ENCODE assay signal across 17 mouse cellular contexts in genomic region chr10:94391049-94391448, GRCm38 (mm10).
DNase-seq lines count a peak whose midpoint lies in the region; ATAC-seq and TF ChIP-seq lines count a peak whose summit lies in the region.
"Had no signal": no experiment of that assay in that cellular context is flagged by ENCODE, and none has a peak within 500 bp of the region (broad histone marks: within the 10 kb centered on the region; RNA-seq: fewer than 3 reads in every experiment).

No protein-coding gene starts in this region.

- 0 out of 2 replicates have a peak, but pooled peaks cover 3% of the 10 kb centered on the region for H3K4me1 ChIP-seq in stomach, embryonic 16.5 days (ENCODE audit: control insufficient read depth, insufficient read depth, low read length)
- H3K4me1 ChIP-seq in stomach, postnatal 0 days (replicated peaks; ENCODE audit: control insufficient read depth, insufficient read depth): no peaks in the 10 kb centered on the region
- H3K4me1 ChIP-seq: forebrain, embryonic 10.5 days; heart, embryonic 15.5 days; hindbrain, embryonic 13.5 days had no signal

- no peak for DNase-seq in stomach, postnatal 0 days (ENCODE audit: low spot score)
- peak; percentile 21 to 49 for DNase-seq in kidney, adult 8-10 months
- DNase-seq in kidney, postnatal 36 days: peak; percentile 26 to 65
- DNase-seq in lung, postnatal 4 days: peak; percentile 29 to 67
- DNase-seq in heart, adult 8-10 months (ENCODE audit: low spot score): no peak
- no peak for DNase-seq in gastrocnemius, postnatal 25 days
- no peak for DNase-seq in right cerebral cortex, postnatal 4 days
- DNase-seq: cerebellum, postnatal 25 days; midbrain, embryonic 14.5 days; thymus, adult 18-20 months had no signal

- TF ChIP-seq EP300 in stomach, postnatal 0 days (optimal IDR thresholded peaks at IDR 0.05): no peak

- H3K27me3 ChIP-seq in stomach, embryonic 16.5 days (ENCODE audit: control insufficient read depth, insufficient read depth, low read length): no peaks in the 10 kb centered on the region
- H3K27me3 ChIP-seq in stomach, postnatal 0 days (ENCODE audit: control insufficient read depth, insufficient read depth, low read length): no peaks in the 10 kb centered on the region
- H3K27me3 ChIP-seq: heart, embryonic 15.5 days; hindbrain, embryonic 13.5 days had no signal

- no peaks in the 10 kb centered on the region for H3K36me3 ChIP-seq in stomach, embryonic 16.5 days (ENCODE audit: control insufficient read depth, insufficient read depth, low read length)
- no peaks in the 10 kb centered on the region for H3K36me3 ChIP-seq in stomach, postnatal 0 days (ENCODE audit: control insufficient read depth, insufficient read depth, low read length)
- H3K36me3 ChIP-seq: forebrain, embryonic 10.5 days; G1E; heart, embryonic 15.5 days; hindbrain, embryonic 13.5 days had no signal

- H3K27ac ChIP-seq in stomach, embryonic 16.5 days (ENCODE audit: low read length): no peak overlapping the region; the same call in 1 of the 2 replicates
- no peak overlapping the region for H3K27ac ChIP-seq in stomach, postnatal 0 days (replicated peaks)
- H3K27ac ChIP-seq: forebrain, embryonic 10.5 days; heart, embryonic 15.5 days; hindbrain, embryonic 13.5 days had no signal

- peak; percentile 44 for ATAC-seq in stomach, embryonic 16.5 days (ENCODE audit: insufficient read depth, low FRiP score)
- no peak for ATAC-seq in stomach, postnatal 0 days (ENCODE audit: low FRiP score, low TSS enrichment)
- ATAC-seq: intestine, embryonic 16.5 days had no signal

- no peak overlapping the region for H3K4me2 ChIP-seq in stomach, embryonic 16.5 days (ENCODE audit: low read depth, low read length)
- no peak overlapping the region for H3K4me2 ChIP-seq in stomach, postnatal 0 days (replicated peaks; ENCODE audit: low read depth)
- H3K4me2 ChIP-seq: heart, embryonic 15.5 days; hindbrain, embryonic 13.5 days; liver, embryonic 11.5 days had no signal

- WGBS in stomach, embryonic 16.5 days: 50% methylated on average over 5 of the region's 5 CpGs
- WGBS in stomach, postnatal 0 days: 28% methylated on average over 5 of the region's 5 CpGs

- H3K9me3 ChIP-seq in stomach, embryonic 16.5 days (replicated peaks; ENCODE audit: control insufficient read depth, low read length): 0 out of 2 replicates have a peak, but pooled peaks cover 2% of the 10 kb centered on the region
- no peaks in the 10 kb centered on the region for H3K9me3 ChIP-seq in stomach, postnatal 0 days (ENCODE audit: control insufficient read depth, low read length)
- H3K9me3 ChIP-seq: G1E had no signal

- H3K9ac ChIP-seq in stomach, embryonic 16.5 days (ENCODE audit: low read length): no peak overlapping the region
- H3K9ac ChIP-seq in stomach, postnatal 0 days (ENCODE audit: low read length): no peak overlapping the region
- H3K9ac ChIP-seq: heart, embryonic 15.5 days; hindbrain, embryonic 13.5 days had no signal

- TF ChIP-seq CTCF in stomach, postnatal 0 days (IDR thresholded peaks at IDR 0.05; ENCODE audit: low read depth): no peak

- H3K4me3 ChIP-seq in stomach, embryonic 16.5 days (replicated peaks; ENCODE audit: low read length): no peak overlapping the region
- no peak overlapping the region for H3K4me3 ChIP-seq in stomach, postnatal 0 days (ENCODE audit: low read depth, low read length)
- H3K4me3 ChIP-seq: forebrain, embryonic 10.5 days; heart, embryonic 15.5 days; hindbrain, embryonic 13.5 days had no signal

Comparison
In these comparisons a context has a peak if more than half of its experiments do, and no peak if none do; other contexts are left out.
1. DNase-seq: peak in kidney, adult 8-10 months (2 of 2), kidney, postnatal 36 days (2 of 2) and lung, postnatal 4 days (2 of 2); none in stomach, postnatal 0 days (single experiment), heart, adult 8-10 months (single experiment), gastrocnemius, postnatal 25 days (single experiment) and right cerebral cortex, postnatal 4 days (single experiment).